Mouse (Mus musculus) left cerebral cortex, postnatal 10 days (tissue): ENCODE measurements around the gene Snx9. TPM values are rescaled to one million over a fixed set of nuclear protein-coding genes. Genes with fewer than 3 reads are reported as not detected.

Source experiments
- DNase-seq, 2 experiments: peaks; one replicate each; pipeline ENCODE4 v3.0.0; 2021 to 2022; ENCODE audit warnings: low spot score in 2 of 2, mixed read lengths in 1 of 2; ENCODE audit errors: extremely low spot score in 1 of 2
- intact Hi-C: fragments of 180-260 bp; cut with DNase I; formaldehyde crosslinking; loops from one replicate; pipeline ENCODE4 v1.15.1; 2025
- total RNA-seq, 2 experiments: library from RNA; stranded (reverse); gene quantifications; 2 replicates each; pipeline ENCODE4 v1.2.3; 2021

Snx9 gene
- 10 to 100 TPM in 1 of 2 experiments, 1 to 10 TPM in 1; 10.0 to 10.9 TPM for total RNA-seq

DNA sequence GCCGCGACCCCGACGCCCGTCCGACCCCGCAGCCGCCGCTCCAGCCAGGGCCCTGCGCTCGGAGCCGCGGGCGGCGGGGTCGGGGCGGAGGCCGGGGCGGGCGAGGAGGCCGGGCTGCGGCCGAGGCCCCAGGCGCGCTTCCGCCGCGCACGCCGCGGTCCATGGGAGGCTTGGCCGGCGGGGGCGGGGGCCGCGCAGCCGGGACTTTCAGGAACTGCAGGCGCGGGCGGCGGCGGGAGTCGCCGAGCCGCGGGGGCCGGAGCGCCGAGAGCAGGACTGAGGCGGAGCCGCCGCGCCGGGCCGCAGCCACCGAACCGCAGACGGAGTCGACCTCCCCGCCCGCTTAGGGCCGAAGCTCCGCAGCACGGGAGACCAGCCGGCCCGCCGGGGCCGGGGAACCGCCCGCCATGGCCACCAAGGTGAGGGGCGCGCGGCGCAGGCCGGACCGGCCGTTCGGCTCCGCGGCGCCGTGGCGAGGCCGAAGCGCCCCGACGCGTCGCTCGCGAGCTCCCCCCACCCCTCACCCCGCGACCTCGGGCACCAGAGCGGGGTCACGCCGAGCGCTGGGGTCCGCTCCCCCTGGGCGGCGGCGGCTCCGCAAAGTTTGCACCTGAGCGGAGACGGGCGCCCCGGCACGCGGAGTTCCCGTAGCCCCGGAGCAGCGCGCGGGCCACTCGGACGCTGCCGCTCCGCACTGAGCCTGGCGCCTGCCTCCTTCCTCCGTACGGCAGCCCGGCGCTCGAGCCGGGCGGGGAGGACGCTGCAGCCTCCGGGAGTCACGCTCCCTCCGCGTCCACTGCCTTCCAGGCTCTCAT is at the start of gene Snx9:
TSS of gene Snx9 (plus strand) at position 202 of the 815 bp plus-strand sequence.
- DNase-seq: peak in 1 of 2 experiments; percentile 89
- intact Hi-C loops: loop anchor here (5.0 kb wide), 1 partner anchor 44 kb away; no protein-coding TSS in a partner anchor

DNA sequence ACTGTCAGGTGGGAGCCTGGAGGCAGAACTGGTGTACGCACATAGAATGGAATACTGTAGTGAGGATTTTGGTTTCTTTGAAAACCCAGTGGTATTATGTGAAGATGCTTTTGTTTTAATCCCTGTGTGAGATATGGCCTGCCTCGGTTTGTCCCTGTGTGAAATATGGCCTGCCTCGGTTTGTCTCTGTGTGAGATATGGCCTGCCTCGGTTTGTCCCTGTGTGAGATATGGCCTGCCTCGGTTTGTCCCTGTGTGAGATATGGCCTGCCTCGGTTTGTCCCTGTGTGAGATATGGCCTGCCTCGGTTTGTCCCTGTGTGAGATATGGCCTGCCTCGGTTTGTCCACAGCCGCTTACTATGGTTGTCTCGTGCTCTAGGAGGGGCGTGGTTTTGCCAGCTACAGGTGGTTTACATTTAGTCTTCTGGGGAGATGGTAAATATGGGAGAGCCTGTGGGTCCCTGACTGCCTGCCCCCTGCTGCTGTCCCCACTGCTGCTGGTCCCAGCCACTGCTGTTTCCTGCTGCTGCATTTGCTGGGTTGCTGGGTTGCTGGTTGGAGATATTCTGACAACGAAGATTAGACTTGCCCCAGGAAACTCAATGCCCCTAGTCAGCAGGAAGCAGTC is 48.9 kb upstream of the Snx9 start:
- intact Hi-C loops: loop anchor here (10.0 kb wide), 1 partner anchor 223 kb away; no protein-coding TSS in a partner anchor
- no peak for DNase-seq

DNA sequence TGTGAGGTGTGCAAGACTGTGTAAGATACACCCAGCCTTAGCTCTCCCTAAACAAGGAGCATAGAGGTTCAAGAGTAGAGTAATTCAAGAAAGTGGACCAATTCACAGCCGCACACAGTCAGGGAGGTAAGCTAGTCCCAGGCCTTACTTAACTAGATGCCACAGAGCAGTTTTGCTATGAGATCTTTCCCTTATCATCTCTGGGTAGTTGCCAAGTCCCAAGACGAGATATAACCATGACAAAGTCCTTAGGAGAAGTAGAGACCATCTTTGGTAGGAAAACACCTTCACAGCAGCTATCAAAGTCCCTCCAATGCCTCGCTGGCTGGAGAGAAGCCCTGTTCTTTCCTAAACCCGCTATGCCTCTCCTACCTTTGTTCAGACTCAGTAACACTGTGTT is 47.5 kb upstream of the Snx9 start:
- DNase-seq: no peak
- intact Hi-C loops: loop anchor here (10.0 kb wide), 1 partner anchor 221 kb away; no protein-coding TSS in a partner anchor

DNA sequence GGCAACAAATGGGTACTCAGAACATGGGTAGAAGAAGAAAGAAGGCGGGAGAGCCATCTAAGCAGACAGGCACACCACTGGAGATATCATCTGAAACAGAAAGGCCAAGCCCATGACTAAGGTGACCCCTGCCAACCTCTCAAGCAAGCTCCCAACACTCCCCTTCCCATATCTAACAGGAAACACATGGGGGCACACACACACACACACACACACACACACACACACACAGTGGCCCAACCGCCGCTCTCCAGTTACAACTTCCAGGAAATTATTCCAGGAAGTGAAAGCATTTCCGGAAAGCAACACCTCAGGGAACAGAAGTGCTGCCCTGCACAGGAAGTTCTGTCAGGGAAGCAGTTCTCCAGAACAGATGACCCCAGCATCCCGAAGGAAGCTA is 46.9 kb upstream of the Snx9 start:
- DNase-seq: no peak
- intact Hi-C loops: loop anchor here (2.0 to 10.0 kb wide), 2 partner anchors 129 to 221 kb away; no protein-coding TSS in a partner anchor

DNA sequence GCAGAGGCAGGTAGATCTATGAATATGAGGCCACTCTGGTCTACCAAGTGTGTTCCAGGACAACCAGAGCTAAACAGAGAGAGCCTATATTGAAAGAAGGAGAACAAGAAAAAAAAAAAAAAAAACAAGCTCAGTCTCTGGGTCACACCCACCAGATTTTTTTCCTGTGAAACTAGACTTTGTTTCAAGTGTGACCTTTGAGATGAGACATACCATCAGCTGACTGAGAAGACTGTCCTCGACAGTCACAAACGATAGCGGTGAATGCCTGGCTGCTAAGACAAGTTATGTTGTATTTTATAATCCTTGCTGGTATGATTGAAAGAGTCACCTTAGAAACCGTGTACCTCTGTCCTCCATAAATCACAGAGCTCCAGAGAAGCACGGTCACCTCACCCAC is 45.8 kb upstream of the Snx9 start:
- intact Hi-C loops: loop anchor here (2.0 to 10.0 kb wide), 4 partner anchors 47 to 219 kb away; partner anchors contain the start of gene Snx9
- DNase-seq: no peak

DNA sequence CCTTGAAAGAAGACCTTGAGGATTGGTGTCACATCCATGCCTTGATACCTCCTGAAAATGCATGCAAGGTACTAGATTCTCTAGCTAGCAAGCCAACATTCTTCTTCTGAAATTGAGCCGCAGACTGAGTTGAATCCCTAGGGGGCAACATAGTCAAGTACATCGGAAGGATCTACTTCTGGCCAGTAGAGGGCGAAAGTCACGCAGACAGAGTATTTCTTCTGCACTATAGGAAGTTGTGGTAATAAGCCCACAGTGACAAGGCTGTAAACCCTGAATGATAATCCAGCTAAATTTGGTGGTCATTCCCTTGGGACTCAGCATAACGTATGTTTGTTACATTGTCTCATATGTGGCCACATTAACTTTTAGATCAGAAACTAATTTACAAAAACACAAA is 45.3 kb upstream of the Snx9 start:
- peak; percentile 77 to 83 for DNase-seq
- intact Hi-C loops: loop anchor here (2.0 to 10.0 kb wide), 4 partner anchors 46 to 219 kb away; partner anchors contain the start of gene Snx9

DNA sequence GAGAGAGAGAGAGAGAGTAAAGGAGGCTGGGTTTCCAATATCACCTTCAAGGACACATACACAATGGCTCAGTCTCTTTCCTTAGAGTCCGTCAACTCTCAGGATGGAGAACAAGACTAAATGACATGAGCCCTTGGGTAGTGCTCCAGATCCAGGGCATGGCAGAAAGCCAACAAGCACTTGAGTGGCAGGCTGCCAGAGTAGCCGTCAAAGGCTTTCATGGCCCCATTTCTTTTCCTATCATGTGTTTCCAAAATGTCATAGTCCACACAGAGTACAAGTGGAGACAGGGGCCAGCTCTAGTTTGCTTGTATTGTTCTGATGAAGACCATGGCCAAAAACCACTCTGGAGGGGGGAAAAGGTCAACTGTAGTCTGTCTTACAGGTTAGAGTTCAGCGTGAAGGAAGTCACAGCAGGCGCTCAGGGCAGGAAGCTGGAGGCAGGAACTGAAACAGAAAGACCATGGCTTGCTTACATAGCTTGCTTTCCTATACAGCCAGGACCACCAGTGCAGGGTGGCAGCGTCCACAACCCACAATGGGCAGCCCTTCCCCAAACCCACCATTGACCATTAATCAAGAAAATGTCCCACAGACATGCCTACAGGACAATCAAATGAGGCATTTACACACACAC is 43.9 kb upstream of the Snx9 start:
- intact Hi-C loops: loop anchor here (5.0 to 10.0 kb wide), 3 partner anchors 45 to 218 kb away; partner anchors contain the start of gene Snx9
- no peak for DNase-seq

DNA sequence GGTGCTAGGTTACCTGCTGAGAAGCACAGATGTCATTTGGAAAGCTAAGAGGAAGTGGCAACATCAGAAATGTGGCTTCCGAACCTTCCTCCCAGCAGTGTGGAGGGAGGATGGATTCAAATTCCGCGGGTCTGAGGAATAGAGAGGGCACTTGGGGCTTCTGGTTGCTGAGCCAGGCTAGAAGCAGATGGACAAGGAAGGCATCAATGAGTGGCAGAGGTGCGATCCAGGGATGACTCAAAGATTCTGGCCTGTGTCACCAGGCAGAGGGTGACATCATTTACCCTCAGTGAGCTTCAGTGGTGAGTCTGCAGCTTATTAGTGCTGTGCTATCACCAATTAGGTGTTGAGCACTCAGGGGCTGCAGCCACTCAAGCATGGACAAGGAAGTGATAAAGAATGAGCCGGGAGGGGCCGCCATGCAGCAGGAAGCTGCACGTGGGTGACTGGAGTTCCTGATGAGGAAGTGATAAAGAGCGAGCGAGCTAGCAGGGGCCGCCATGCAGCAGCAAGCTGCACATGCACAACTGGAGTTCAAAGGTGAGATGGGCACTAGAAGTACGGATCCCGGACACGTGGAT is 42.8 kb upstream of the Snx9 start:
- DNase-seq: no peak
- intact Hi-C loops: loop anchor here (5.0 to 10.0 kb wide), 3 partner anchors 44 to 216 kb away; partner anchors contain the start of gene Snx9

DNA sequence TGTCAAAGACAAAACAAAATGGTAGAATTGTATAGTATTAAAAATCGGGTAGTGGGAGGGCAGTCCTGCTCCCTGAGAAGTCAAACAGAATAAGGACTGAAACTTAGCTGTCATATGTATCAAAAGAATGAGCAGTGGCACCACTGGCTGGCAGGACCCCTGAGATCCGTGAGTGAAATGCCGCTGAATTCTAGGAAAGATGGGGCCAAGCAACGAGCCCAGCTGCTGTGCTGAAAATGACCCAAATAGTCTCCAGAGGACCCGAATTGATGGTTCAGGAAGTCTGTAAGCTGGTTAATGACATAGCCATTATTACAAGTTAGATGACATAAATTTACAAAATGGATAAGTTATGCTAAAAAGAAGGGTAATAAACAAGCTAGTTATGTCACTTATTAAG is 42.2 kb upstream of the Snx9 start:
- DNase-seq: no peak
- intact Hi-C loops: loop anchor here (1.0 to 10.0 kb wide), 4 partner anchors 43 to 216 kb away; partner anchors contain the start of gene Snx9

DNA sequence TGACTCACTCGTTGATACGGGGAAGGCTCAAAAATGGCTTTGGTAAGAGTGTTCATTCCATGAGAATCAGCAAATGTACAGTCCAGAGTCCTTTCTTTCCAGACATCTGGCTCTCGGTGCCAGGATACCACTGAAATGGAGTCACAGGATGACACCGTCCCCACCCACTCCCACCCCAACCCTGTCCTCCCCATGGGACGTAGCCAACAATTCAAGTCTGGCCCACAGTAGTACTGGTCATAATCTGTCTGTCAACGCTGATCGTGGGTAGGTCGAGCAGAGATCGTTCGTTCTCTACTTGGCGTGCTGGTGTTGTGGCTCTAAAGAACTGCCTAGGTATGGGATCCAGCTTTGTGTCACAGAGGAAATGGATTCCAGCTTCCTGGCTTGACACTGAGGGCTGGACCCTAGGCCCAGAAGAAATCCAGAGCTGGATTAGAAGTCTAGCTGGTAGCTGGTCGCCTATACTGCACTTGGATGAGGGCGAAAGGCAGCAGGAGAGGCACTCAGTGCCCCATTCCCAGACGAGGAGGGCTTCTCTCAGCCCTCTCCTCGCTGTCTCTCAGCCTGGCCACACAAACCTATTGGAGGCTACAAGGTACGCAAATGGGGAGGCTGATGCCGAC is 41.6 kb upstream of the Snx9 start:
- intact Hi-C loops: loop anchor here (1.0 to 10.0 kb wide), 4 partner anchors 43 to 215 kb away; partner anchors contain the start of gene Snx9
- no peak for DNase-seq

DNA sequence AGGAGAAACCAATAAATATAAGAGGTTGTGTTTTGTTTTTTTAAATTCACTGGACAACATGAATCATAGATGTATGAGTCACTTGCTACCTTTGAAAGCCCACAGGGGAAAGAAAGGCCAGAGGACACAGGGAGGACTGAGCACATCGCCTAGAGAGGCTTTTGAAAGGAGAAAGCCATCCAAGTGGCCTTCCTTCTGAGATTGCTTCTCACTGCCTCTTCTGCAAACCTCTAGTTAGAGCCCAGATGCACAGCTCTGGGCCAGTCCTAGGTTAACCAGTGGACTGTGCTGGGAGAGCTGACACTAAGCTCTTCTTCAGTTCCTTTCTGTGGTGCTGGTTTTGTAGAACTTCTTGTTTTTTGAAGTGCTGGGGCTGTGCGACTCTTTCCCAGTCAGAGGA is 40.9 kb upstream of the Snx9 start:
- intact Hi-C loops: no loop called here
- DNase-seq: no peak

DNA sequence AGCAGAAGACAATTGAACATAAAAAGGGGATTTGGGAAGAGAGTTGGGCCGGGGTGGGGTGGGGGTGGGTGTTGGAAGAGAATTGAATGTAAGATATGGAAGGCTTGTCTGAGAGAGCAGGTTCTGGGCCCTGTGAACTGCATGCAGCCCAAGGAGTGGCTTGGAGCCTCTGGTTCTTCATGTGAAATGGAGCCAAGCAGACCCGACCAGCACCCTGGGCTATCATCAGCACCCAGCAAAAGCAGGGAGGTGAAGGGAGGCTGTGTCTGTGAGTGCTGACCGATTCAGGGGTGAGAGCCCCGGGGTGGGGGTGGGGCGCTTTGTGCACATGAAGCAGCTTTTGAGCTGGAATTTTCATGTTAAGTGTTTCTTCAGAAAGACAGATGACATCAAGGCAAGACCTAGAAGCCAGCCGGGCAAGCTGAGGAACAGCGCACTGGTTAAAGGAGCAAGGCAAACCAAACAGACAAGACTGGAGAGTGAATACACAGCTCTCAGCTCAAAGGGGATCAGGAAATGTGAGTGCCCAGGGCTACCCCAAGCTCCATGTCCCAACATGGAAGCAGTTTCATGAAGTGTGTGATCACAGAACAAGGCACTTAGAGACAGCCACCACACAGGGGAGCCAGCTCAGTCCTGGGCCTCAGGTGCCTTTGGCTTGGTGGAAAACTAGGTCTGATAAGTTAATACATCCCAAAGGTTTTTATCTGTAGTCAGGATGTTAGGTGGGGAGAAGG is 40.1 kb upstream of the Snx9 start:
- DNase-seq: no peak
- intact Hi-C loops: no loop called here

DNA sequence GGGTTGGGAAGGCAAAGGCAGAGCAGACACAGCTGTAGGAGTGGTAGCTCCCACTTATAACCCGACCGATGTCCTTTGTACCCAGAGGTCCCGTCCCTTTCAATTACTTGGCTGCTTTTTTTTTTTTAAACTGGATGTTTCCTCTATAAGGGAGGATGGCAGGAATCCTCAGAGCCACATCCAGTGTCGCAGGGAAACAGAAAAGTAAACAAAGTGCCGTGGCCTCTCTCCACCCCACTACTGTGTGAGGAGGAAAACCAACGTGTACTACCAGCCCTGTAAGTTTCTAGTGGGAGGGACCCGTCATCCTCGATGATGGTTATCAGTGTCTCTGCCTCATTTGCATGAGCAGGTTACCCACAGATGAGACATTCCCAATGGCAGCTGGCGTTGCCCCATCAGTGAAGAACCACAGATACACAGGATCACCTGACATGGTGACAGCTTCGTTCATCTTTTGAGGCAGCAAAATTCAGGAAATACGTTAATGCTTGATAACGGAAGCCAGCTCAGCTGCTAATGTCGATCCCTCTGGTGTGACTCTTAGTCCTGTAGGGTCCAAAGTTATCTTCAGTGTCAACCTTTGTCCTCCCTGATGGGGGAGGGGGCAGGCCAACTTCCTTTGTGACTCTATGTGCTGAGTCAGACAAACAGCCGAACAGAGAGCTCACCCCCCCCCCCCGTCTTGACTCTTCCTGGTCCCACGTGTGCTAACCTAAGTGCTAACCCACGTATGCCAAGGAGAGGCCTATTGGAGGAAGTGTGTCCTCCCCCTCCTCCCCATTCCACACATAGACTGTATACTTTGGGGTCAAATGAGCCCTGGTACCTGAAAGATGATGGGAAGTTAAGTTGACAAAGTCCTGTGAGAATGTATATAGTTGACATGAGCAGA is 39.1 kb upstream of the Snx9 start:
- intact Hi-C loops: no loop called here
- DNase-seq: no peak

DNA sequence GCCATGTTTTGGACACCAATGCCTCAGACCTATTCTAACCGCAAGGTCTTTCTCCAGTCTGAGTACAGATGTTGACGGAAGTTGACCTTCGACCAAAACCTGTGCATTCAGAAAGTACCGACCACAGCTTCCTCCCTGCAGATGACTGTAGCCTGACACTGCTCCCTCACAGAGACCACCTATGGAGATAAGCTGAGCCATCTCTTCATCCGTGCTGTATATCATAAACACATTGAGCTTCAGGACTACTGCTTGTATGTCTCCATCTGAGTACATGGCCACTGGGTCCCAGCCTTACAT is 38.5 kb upstream of the Snx9 start:
- no peak for DNase-seq
- intact Hi-C loops: no loop called here

DNA sequence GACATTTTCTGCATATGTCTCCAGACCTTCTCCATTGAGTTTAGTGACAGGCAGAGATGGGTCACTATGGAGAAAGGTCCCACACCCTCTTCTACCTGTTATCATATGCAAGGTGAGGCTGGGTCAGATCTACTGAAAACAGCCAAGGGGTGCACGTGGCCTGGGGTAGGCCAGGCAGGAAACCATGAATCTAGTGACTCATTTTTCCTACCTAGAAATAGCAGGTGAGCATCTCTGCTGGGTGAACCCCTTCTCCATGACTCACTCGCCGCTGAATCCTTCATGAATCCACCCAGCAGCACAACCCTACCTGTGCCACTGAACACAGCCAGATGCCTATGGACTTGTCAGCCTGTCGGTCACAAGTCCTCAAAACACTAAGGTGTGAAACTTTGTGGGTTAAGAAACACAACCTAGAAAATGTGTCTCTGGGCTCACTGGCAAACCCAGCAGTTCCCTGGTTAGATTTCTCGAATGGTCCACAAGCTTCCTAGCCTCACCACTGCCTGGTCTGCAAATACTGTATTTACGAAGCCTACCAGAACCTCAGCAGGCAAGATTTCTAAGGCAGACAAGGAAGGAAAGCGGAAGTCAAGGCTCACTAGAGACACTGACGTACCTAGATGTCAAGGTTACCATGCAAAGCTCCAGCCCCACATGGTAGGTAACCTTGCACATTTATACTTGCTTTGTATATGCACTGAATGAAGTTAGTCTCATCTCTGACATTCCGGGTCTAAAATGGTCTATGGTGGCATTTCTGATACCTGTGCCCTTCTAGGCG is 37.7 kb upstream of the Snx9 start:
- DNase-seq: no peak
- intact Hi-C loops: no loop called here

DNA sequence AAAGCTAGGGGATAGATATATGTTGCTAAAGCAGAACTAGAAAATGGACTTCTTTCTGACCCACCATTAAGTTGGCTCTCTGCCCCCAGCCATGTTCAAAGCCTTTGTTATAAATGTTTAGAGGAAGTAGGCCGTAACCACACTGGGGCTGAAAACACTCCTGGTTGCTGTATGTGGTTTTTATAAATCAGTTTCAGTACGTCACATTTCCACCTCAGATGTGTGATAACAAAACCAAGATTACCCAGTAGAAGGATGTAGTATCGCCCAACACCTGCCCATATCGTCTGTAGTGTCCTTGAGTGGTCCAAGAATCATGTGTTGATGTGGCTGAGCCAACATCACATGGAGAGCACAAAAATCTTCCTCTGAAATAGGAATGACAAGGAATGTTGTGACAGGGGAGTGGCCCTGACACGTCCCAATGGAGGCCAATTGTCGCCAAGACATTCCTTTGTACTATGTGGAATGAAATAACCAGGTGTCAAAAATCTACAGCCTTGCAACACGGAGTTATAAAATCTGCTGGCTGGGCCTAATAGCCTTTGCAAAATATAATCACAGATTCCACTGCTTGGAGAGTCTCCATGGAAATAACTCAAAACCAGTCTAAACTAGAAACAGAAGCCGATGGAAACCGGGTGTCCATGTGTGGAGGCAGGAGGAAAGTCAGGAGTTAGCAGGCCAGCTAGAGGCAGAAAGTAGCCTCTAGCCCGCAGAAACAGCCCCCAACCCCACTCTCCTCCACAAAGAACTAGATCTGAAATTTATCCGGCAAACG is 36.6 kb upstream of the Snx9 start:
- intact Hi-C loops: no loop called here
- DNase-seq: no peak
